8 mouse cellular contexts compared by ENCODE assay signal in the genomic region with DNA sequence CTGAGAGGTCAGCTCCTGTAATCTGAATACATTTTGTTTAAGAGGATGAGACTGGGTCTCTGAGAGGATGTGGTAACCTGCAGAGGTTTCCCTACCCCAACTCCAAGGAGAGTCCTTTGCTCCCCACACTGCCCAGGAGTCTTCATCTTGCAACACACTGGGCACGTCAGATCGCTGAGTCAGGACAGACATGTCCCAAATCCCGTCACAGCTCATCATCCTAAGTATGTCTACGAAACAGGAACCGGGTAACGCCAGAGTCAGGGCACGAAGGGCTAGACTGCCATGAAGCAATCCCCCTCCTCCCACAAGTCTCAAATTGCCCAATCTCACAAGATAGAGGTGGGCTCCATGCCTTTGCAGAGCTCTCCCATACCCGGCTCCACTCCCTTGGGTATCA. TPM values are rescaled to one million over a fixed set of nuclear protein-coding genes. Genes with fewer than 3 reads are reported as not detected.
DNase-seq lines count a peak whose midpoint lies in the region; ATAC-seq lines count a peak whose summit lies in the region.
"Had no signal": no experiment of that assay in that cellular context is flagged by ENCODE, and none has a peak within 500 bp of the region (broad histone marks: within the 10 kb centered on the region; RNA-seq: fewer than 3 reads in every experiment).

No protein-coding gene starts in this region.

- intact Hi-C loops in left cerebral cortex, postnatal 36 days (cut with DNase I) = no loop called here

- H3K9me3 ChIP-seq in hindbrain, embryonic 15.5 days = no peaks in the 10 kb centered on the region
- H3K9me3 ChIP-seq in hindbrain, embryonic 12.5 days (replicated peaks) = no peaks in the 10 kb centered on the region
- no peaks in the 10 kb centered on the region for H3K9me3 ChIP-seq in neural tube, embryonic 12.5 days
- H3K9me3 ChIP-seq: heart, embryonic 10.5 days had no signal

- no peaks in the 10 kb centered on the region for H3K27me3 ChIP-seq in hindbrain, embryonic 15.5 days
- no peaks in the 10 kb centered on the region for H3K27me3 ChIP-seq in hindbrain, embryonic 12.5 days
- H3K27me3 ChIP-seq in neural tube, embryonic 12.5 days (replicated peaks) = no peaks in the 10 kb centered on the region

- H3K36me3 ChIP-seq in hindbrain, embryonic 15.5 days = peaks cover 37% of the 10 kb centered on the region
- H3K36me3 ChIP-seq in hindbrain, embryonic 12.5 days = peaks cover 46% of the 10 kb centered on the region
- H3K36me3 ChIP-seq in neural tube, embryonic 12.5 days = peaks cover 45% of the 10 kb centered on the region

- no peak overlapping the region for H3K27ac ChIP-seq in hindbrain, embryonic 15.5 days (replicated peaks)
- H3K27ac ChIP-seq in hindbrain, embryonic 12.5 days = no peak overlapping the region
- no peak overlapping the region for H3K27ac ChIP-seq in neural tube, embryonic 12.5 days
- H3K27ac ChIP-seq: heart, embryonic 10.5 days had no signal

- no peak for ATAC-seq in hindbrain, embryonic 15.5 days (ENCODE audit: low FRiP score, low read depth)
- no peak for ATAC-seq in hindbrain, embryonic 12.5 days (ENCODE audit: low FRiP score)
- no peak for ATAC-seq in neural tube, embryonic 12.5 days (ENCODE audit: low FRiP score, low read depth)

- DNase-seq in neural tube, embryonic 10.5 days (ENCODE audit: extremely low spot score, low spot score) = no peak
- peak; percentile 21 for DNase-seq in lung, postnatal 10 days
- no peak for DNase-seq in thymus, postnatal 10 days (ENCODE audit: low spot score in 2 of 2)
- no peak for DNase-seq in left cerebral cortex, postnatal 36 days (ENCODE audit: low spot score in 2 of 2)

- no peak overlapping the region for H3K4me3 ChIP-seq in hindbrain, embryonic 15.5 days
- H3K4me3 ChIP-seq in hindbrain, embryonic 12.5 days = no peak overlapping the region
- H3K4me3 ChIP-seq in neural tube, embryonic 12.5 days = no peak overlapping the region

- H3K4me2 ChIP-seq in hindbrain, embryonic 15.5 days = peak overlapping the region; percentile 76; the same call in 1 of the 2 replicates
- H3K4me2 ChIP-seq in hindbrain, embryonic 12.5 days (replicated peaks) = no peak overlapping the region
- H3K4me2 ChIP-seq in neural tube, embryonic 12.5 days (replicated peaks) = 0 out of 2 replicates have a peak overlapping the region, but pooled peaks have one; percentile 72

- no peak overlapping the region for H3K9ac ChIP-seq in hindbrain, embryonic 15.5 days
- no peak overlapping the region for H3K9ac ChIP-seq in hindbrain, embryonic 12.5 days
- no peak overlapping the region for H3K9ac ChIP-seq in neural tube, embryonic 12.5 days

- 88% methylated on average over 8 of the region's 8 CpGs for WGBS in hindbrain, embryonic 15.5 days
- 88% methylated on average over 8 of the region's 8 CpGs for WGBS in hindbrain, embryonic 12.5 days
- 93% methylated on average over 8 of the region's 8 CpGs for WGBS in neural tube, embryonic 12.5 days

- peaks cover 26% of the 10 kb centered on the region for H3K4me1 ChIP-seq in hindbrain, embryonic 15.5 days (replicated peaks)
- H3K4me1 ChIP-seq in hindbrain, embryonic 12.5 days = peaks cover 24% of the 10 kb centered on the region
- H3K4me1 ChIP-seq in neural tube, embryonic 12.5 days = peaks cover 26% of the 10 kb centered on the region

RNA-seq across cellular contexts. Expression of a gene that starts 2.5 kb away (rescaled TPM):
- 145 and 146 TPM in 2 replicates for polyA plus RNA-seq in hindbrain, embryonic 15.5 days (2015; fragmentation: Nextera tagmentation; extraction: Ambion mirVana)
- 115 and 129 TPM in 2 replicates for polyA plus RNA-seq in hindbrain, embryonic 12.5 days (2016; fragmentation: Nextera tagmentation; extraction: Ambion mirVana)
- 105 and 119 TPM in 2 replicates for polyA plus RNA-seq in neural tube, embryonic 12.5 days (2016; fragmentation: Nextera tagmentation; extraction: Ambion mirVana)
- total RNA-seq in left cerebral cortex, postnatal 36 days (2021) = 100 to 1,000 TPM; 139 to 153 TPM

RNA-seq across cellular contexts. Expression of a gene that starts 46.5 kb away (rescaled TPM):
- 8.7 and 11.6 TPM in 2 replicates for polyA plus RNA-seq in hindbrain, embryonic 15.5 days (2015; fragmentation: Nextera tagmentation; extraction: Ambion mirVana)
- polyA plus RNA-seq in hindbrain, embryonic 12.5 days (2016; fragmentation: Nextera tagmentation; extraction: Ambion mirVana) = 1.5 and 1.7 TPM in 2 replicates
- 1.5 and 1.6 TPM in 2 replicates for polyA plus RNA-seq in neural tube, embryonic 12.5 days (2016; fragmentation: Nextera tagmentation; extraction: Ambion mirVana)
- 10 to 100 TPM; 21.7 to 29.2 TPM for total RNA-seq in left cerebral cortex, postnatal 36 days (2021)
